In the genomic region with DNA sequence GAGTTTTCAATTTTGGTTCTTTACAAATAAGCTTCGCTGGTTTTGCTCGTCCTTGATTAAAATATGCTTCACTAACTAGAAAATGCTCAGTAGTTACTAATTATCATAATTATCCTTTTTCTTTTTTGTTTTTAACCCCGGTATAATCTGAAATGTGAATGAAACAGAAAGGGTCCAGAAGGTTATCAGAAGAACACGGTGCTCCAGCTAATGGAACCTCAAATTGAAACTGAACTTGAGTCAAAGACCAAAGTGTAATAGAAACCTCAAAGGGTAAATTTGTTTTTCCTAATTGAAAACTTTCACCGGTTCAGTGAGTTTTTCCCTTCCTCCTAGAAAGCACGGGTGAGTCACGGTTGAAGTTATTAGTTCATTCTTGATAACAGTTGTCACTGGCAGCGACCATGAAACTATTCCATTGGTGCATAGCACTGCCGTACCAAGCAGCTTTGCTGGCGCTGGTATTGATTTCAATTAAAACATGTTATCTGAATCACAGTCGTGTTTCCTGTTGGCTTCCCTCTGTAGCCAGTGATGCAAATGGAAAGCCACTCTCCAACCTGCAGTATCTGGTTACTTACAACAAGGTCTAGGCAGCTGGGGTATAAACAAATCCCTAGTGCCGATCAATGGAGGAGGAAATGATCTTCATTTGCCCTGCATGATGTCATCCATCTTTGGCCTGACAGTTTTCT, we compare ENCODE assay signal across 8 mouse cellular contexts.
DNase-seq lines count a peak whose midpoint lies in the region; ATAC-seq and TF ChIP-seq lines count a peak whose summit lies in the region.

No protein-coding gene starts in this region.

- no peaks in the 10 kb centered on the region for H3K79me2 ChIP-seq in myocyte (ENCODE audit: control insufficient read depth, insufficient read depth)

- H3K4me1 ChIP-seq in lung, embryonic 14.5 days (ENCODE audit: insufficient read depth), result no peaks in the 10 kb centered on the region
- H3K4me1 ChIP-seq in hindbrain, embryonic 11.5 days (replicated peaks; ENCODE audit: control insufficient read depth, insufficient read depth, low read length), result no peaks in the 10 kb centered on the region
- no peaks in the 10 kb centered on the region for H3K4me1 ChIP-seq in cerebellum, adult 2 months (ENCODE audit: control insufficient read depth, insufficient read depth, low read length)

- H3K9me3 ChIP-seq in lung, embryonic 14.5 days (ENCODE audit: low read depth, low read length), result no peaks in the 10 kb centered on the region
- H3K9me3 ChIP-seq in hindbrain, embryonic 11.5 days (ENCODE audit: control insufficient read depth, low read length), result no peaks in the 10 kb centered on the region

- WGBS in lung, embryonic 14.5 days, result 51% methylated on average over 12 of the region's 12 CpGs
- 61% methylated on average over 12 of the region's 12 CpGs for WGBS in hindbrain, embryonic 11.5 days
- 67% methylated on average over 12 of the region's 12 CpGs for WGBS in cerebellum, adult 2 months

- no peaks in the 10 kb centered on the region for H3K36me3 ChIP-seq in lung, embryonic 14.5 days (ENCODE audit: insufficient read depth)
- H3K36me3 ChIP-seq in hindbrain, embryonic 11.5 days (ENCODE audit: control insufficient read depth, insufficient read depth, low read length), result no peaks in the 10 kb centered on the region
- no peaks in the 10 kb centered on the region for H3K36me3 ChIP-seq in myocyte (ENCODE audit: control insufficient read depth, insufficient read depth)

- H3K4me3 ChIP-seq in lung, embryonic 14.5 days (ENCODE audit: low read depth, low read length), result no peak overlapping the region
- no peak overlapping the region for H3K4me3 ChIP-seq in hindbrain, embryonic 11.5 days (ENCODE audit: low read depth, low read length)
- no peak overlapping the region for H3K4me3 ChIP-seq in myocyte
- no peak overlapping the region for H3K4me3 ChIP-seq in cerebellum, adult 2 months (replicated peaks; ENCODE audit: insufficient read depth, low read depth, low read length)

- no peak for DNase-seq in lung, embryonic 14.5 days
- DNase-seq in lung, adult 18-20 months, result no peak
- peak; percentile 26 for DNase-seq in adrenal gland, postnatal 25 days
- DNase-seq in hindbrain, embryonic 11.5 days (ENCODE audit: low spot score), result no peak
- DNase-seq in layer of hippocampus, adult 9-10 months (ENCODE audit: low spot score), result no peak
- no peak for DNase-seq in cerebellum, adult 2 months
- DNase-seq in ovary, postnatal 36 days (ENCODE audit: low spot score), result no peak

- no peak overlapping the region for H3ac ChIP-seq in myocyte (ENCODE audit: control insufficient read depth, insufficient read length)

- no peak overlapping the region for H3K4me2 ChIP-seq in lung, embryonic 14.5 days
- H3K4me2 ChIP-seq in hindbrain, embryonic 11.5 days (replicated peaks; ENCODE audit: low read depth, low read length), result no peak overlapping the region
- peak overlapping the region; percentile 49 for H3K4me2 ChIP-seq in myocyte (ENCODE audit: low read depth)

- 0 out of 2 replicates have a peak, but pooled peaks have one; percentile 8 for ATAC-seq in lung, embryonic 14.5 days (ENCODE audit: insufficient read depth)
- peak; percentile 74 for ATAC-seq in hindbrain, embryonic 11.5 days (ENCODE audit: low FRiP score)

- no peak overlapping the region for H3K27ac ChIP-seq in lung, embryonic 14.5 days (ENCODE audit: low read depth)
- peak overlapping the region; percentile 45; the same call in 1 of the 2 replicates for H3K27ac ChIP-seq in hindbrain, embryonic 11.5 days (ENCODE audit: low read depth, low read length)
- H3K27ac ChIP-seq in cerebellum, adult 2 months (ENCODE audit: insufficient read depth, low read length), result no peak overlapping the region

- no peak overlapping the region for H3K9ac ChIP-seq in lung, embryonic 14.5 days
- no peak overlapping the region for H3K9ac ChIP-seq in hindbrain, embryonic 11.5 days (ENCODE audit: low read depth, low read length)

- no peak for TF ChIP-seq POLR2A in myocyte (IDR thresholded peaks at IDR 0.05; ENCODE audit: insufficient read length, low read depth)
- TF ChIP-seq POLR2A in cerebellum, adult 2 months (IDR thresholded peaks at IDR 0.05; ENCODE audit: borderline replicate concordance, insufficient read depth, low read length), result no peak

- H3K27me3 ChIP-seq in lung, embryonic 14.5 days (ENCODE audit: insufficient read depth, low read length), result no peaks in the 10 kb centered on the region
- no peaks in the 10 kb centered on the region for H3K27me3 ChIP-seq in hindbrain, embryonic 11.5 days (ENCODE audit: control insufficient read depth, insufficient read depth, low read length)
- no peaks in the 10 kb centered on the region for H3K27me3 ChIP-seq in myocyte (ENCODE audit: control insufficient read depth, insufficient read depth, insufficient read length)
- no peaks in the 10 kb centered on the region for H3K27me3 ChIP-seq in cerebellum, adult 2 months (ENCODE audit: control insufficient read depth, insufficient read depth, low read length)

- TF ChIP-seq CTCF in lung, embryonic 14.5 days (IDR thresholded peaks at IDR 0.05; ENCODE audit: low read depth), result no peak
- no peak for TF ChIP-seq CTCF in cerebellum, adult 2 months (IDR thresholded peaks at IDR 0.05; ENCODE audit: borderline replicate concordance, insufficient read depth, low read depth, low read length)

TF ChIP-seq in myocyte, 11 proteins besides CTCF, POLR2A, EP300 and RAD21:
- no peak for TF ChIP-seq POLR2AphosphoS2 (IDR thresholded peaks at IDR 0.05; ENCODE audit: insufficient read length, low read depth)
- no peak for TF ChIP-seq MYOG (IDR thresholded peaks at IDR 0.05; ENCODE audit: control insufficient read depth in 1 of 3, insufficient read depth in 1 of 3, insufficient read length in 2 of 3, low read depth in 2 of 3)
- no peak for TF ChIP-seq USF1 (IDR thresholded peaks at IDR 0.05; ENCODE audit: low read depth)
- TF ChIP-seq E2F4 (IDR thresholded peaks at IDR 0.05; ENCODE audit: insufficient read depth), result no peak
- no peak for TF ChIP-seq REST (IDR thresholded peaks at IDR 0.05; ENCODE audit: insufficient read depth, insufficient read length)
- TF ChIP-seq MAX (IDR thresholded peaks at IDR 0.05; ENCODE audit: low read depth), result no peak
- TF ChIP-seq MYOD1 (IDR thresholded peaks at IDR 0.05; ENCODE audit: control insufficient read depth in 1 of 3, insufficient read length in 2 of 3, low read depth in 2 of 3), result no peak
- TF ChIP-seq TCF3 (IDR thresholded peaks at IDR 0.05; ENCODE audit: insufficient read length, low read depth), result no peak
- TF ChIP-seq TCF12 (IDR thresholded peaks at IDR 0.05; ENCODE audit: insufficient read depth, poor library complexity, severe bottlenecking), result no peak
- no peak for TF ChIP-seq SRF (IDR thresholded peaks at IDR 0.05; ENCODE audit: control insufficient read depth, insufficient read length, low read depth)
- no peak for TF ChIP-seq CEBPB (IDR thresholded peaks at IDR 0.05; ENCODE audit: insufficient read depth, poor library complexity, severe bottlenecking)
